Mouse (Mus musculus): Measurements from ENCODE around the gene Chic2. TPM values are rescaled to one million over a fixed set of nuclear protein-coding genes. Genes with fewer than 3 reads are reported as not detected.

The Chic2 gene
- total and polyA plus RNA-seq, 2 experiments from 2014 or later = 12.8 to 33.9 TPM

- H3K4me1 ChIP-seq (ENCODE audit: insufficient read depth, low read length) = no peaks in the 10 kb centered on the region; the same call in 1 of the 2 replicates
- H3K27me3 ChIP-seq (ENCODE audit: insufficient read depth, low read length) = 0 out of 2 replicates have a peak, but pooled peaks cover 3% of the 10 kb centered on the region
- ATAC-seq (no peak), DNase-seq (ENCODE audit: low spot score) (peak; percentile 2)
- H3K27ac ChIP-seq = no peak overlapping the region
- 23% methylated on average over 5 of the region's 5 CpGs for WGBS
- no peak overlapping the region for H3K9ac ChIP-seq (replicated peaks; ENCODE audit: low read length)
- no peak overlapping the region for H3K4me3 ChIP-seq (ENCODE audit: low read length)
- TF ChIP-seq CTCF (IDR thresholded peaks at IDR 0.05; ENCODE audit: low read depth) = no peak
- H3K36me3 ChIP-seq (ENCODE audit: insufficient read depth, low read length) = no peaks in the 10 kb centered on the region
- H3K4me2 ChIP-seq (ENCODE audit: low read depth, low read length) = no peak overlapping the region
- no peaks in the 10 kb centered on the region for H3K9me3 ChIP-seq (ENCODE audit: low read length)
Observed at GRCm38 (mm10) chr5:74984101-74984500, 60.5 kb downstream of the Chic2 start.

- H3K4me2 ChIP-seq (ENCODE audit: low read depth, low read length) = no peak overlapping the region
Observed at GRCm38 (mm10) chr5:74980574-74980973, 64.0 kb downstream of the Chic2 start.

GRCm38 (mm10) chr5:74980154-74980553 lies 64.4 kb downstream of the Chic2 start:
- Histone ChIP-seq H3K27ac (peak overlapping the region; percentile 48; the same call in 1 of the 2 replicates), H3K9ac (replicated peaks; ENCODE audit: low read length) (no peak overlapping the region), H3K4me3 (ENCODE audit: low read length) (no peak overlapping the region), H3K36me3 (ENCODE audit: insufficient read depth, low read length) (no peaks in the 10 kb centered on the region), H3K4me2 (ENCODE audit: low read depth, low read length) (peak overlapping the region; percentile 21), H3K4me1 (ENCODE audit: insufficient read depth, low read length) (no peaks in the 10 kb centered on the region; the same call in 1 of the 2 replicates), H3K9me3 (ENCODE audit: low read length) (no peaks in the 10 kb centered on the region), H3K27me3 (ENCODE audit: insufficient read depth, low read length) (0 out of 2 replicates have a peak, but pooled peaks cover 3% of the 10 kb centered on the region)
- ATAC-seq = no peak
- 13% methylated on average over 7 of the region's 7 CpGs for WGBS
- TF ChIP-seq CTCF (IDR thresholded peaks at IDR 0.05; ENCODE audit: low read depth) = no peak
- peak; percentile 66 for DNase-seq (ENCODE audit: low spot score)

More at GRCm38 (mm10) chr5:74980574-74980973, 64.0 kb downstream of the Chic2 start:
- Histone ChIP-seq H3K9ac (replicated peaks; ENCODE audit: low read length) (no peak overlapping the region), H3K36me3 (ENCODE audit: insufficient read depth, low read length) (no peaks in the 10 kb centered on the region), H3K9me3 (ENCODE audit: low read length) (no peaks in the 10 kb centered on the region), H3K27ac (no peak overlapping the region), H3K27me3 (ENCODE audit: insufficient read depth, low read length) (0 out of 2 replicates have a peak, but pooled peaks cover 3% of the 10 kb centered on the region), H3K4me3 (ENCODE audit: low read length) (no peak overlapping the region), H3K4me1 (ENCODE audit: insufficient read depth, low read length) (no peaks in the 10 kb centered on the region; the same call in 1 of the 2 replicates)
- no peak for DNase-seq (ENCODE audit: low spot score)
- TF ChIP-seq CTCF (IDR thresholded peaks at IDR 0.05; ENCODE audit: low read depth) = no peak
- WGBS = 48% methylated on average over 4 of the region's 4 CpGs
- no peak for ATAC-seq

GRCm38 (mm10) chr5:74979586-74979985 lies 65.0 kb downstream of the Chic2 start:
- 39% methylated on average over 7 of the region's 7 CpGs for WGBS
- Histone ChIP-seq H3K4me2 (ENCODE audit: low read depth, low read length) (peak overlapping the region; percentile 21; the same call in 1 of the 2 replicates), H3K9me3 (ENCODE audit: low read length) (no peaks in the 10 kb centered on the region), H3K4me3 (ENCODE audit: low read length) (no peak overlapping the region), H3K27ac (peak overlapping the region; percentile 48), H3K4me1 (ENCODE audit: insufficient read depth, low read length) (no peaks in the 10 kb centered on the region; the same call in 1 of the 2 replicates), H3K9ac (replicated peaks; ENCODE audit: low read length) (no peak overlapping the region), H3K27me3 (ENCODE audit: insufficient read depth, low read length) (0 out of 2 replicates have a peak, but pooled peaks cover 3% of the 10 kb centered on the region), H3K36me3 (ENCODE audit: insufficient read depth, low read length) (no peaks in the 10 kb centered on the region)
- ATAC-seq (no peak), DNase-seq (ENCODE audit: low spot score) (no peak)
- no peak for TF ChIP-seq CTCF (IDR thresholded peaks at IDR 0.05; ENCODE audit: low read depth)

GRCm38 (mm10) chr5:74975507-74975906 lies 69.1 kb downstream of the Chic2 start:
- Histone ChIP-seq H3K27me3 (ENCODE audit: insufficient read depth, low read length) (no peaks in the 10 kb centered on the region), H3K4me3 (ENCODE audit: low read length) (no peak overlapping the region), H3K4me1 (ENCODE audit: insufficient read depth, low read length) (no peaks in the 10 kb centered on the region; the same call in 1 of the 2 replicates), H3K36me3 (ENCODE audit: insufficient read depth, low read length) (no peaks in the 10 kb centered on the region), H3K27ac (no peak overlapping the region), H3K4me2 (ENCODE audit: low read depth, low read length) (no peak overlapping the region), H3K9me3 (ENCODE audit: low read length) (no peaks in the 10 kb centered on the region), H3K9ac (replicated peaks; ENCODE audit: low read length) (no peak overlapping the region)
- no peak for DNase-seq (ENCODE audit: low spot score)
- 90% methylated on average over 7 of the region's 7 CpGs for WGBS
- ATAC-seq = no peak
- no peak for TF ChIP-seq CTCF (IDR thresholded peaks at IDR 0.05; ENCODE audit: low read depth)

- Histone ChIP-seq H3K4me3 (ENCODE audit: low read length) (no peak overlapping the region), H3K27ac (0 out of 2 replicates have a peak overlapping the region, but pooled peaks have one; percentile 17), H3K27me3 (ENCODE audit: insufficient read depth, low read length) (no peaks in the 10 kb centered on the region), H3K9me3 (ENCODE audit: low read length) (no peaks in the 10 kb centered on the region), H3K9ac (replicated peaks; ENCODE audit: low read length) (no peak overlapping the region), H3K4me2 (ENCODE audit: low read depth, low read length) (no peak overlapping the region), H3K36me3 (ENCODE audit: insufficient read depth, low read length) (no peaks in the 10 kb centered on the region), H3K4me1 (ENCODE audit: insufficient read depth, low read length) (no peaks in the 10 kb centered on the region; the same call in 1 of the 2 replicates)
- no peak for TF ChIP-seq CTCF (IDR thresholded peaks at IDR 0.05; ENCODE audit: low read depth)
- peak; percentile 70; the same call in 1 of the 2 replicates for ATAC-seq
- WGBS = 37% methylated on average over 12 of the region's 12 CpGs
- DNase-seq (ENCODE audit: low spot score) = peak; percentile 66
Observed at GRCm38 (mm10) chr5:74974726-74975411, 69.7 kb downstream of the Chic2 start.
